Mouse (Mus musculus) megakaryocyte, embryonic 14.5 days (primary cell): ENCODE measurements around the gene Larp1.

ENCODE experiments used
- FLI1 ChIP-seq: IDR thresholded peaks from 2 replicates; pipeline ENCODE4 v1.6.1; 2012; ENCODE audit warnings: low read length, inconsistent platforms, mixed read lengths
- GATA1 ChIP-seq: IDR thresholded peaks from 3 replicates; pipeline ENCODE4 v1.6.1; 2012; ENCODE audit warnings: mixed read lengths, low read length, inconsistent platforms, borderline replicate concordance

GRCm38 (mm10) chr11:57981083-57981809 lies 27.6 kb upstream of the Larp1 start:
- TF ChIP-seq GATA1 (no peak), FLI1 (no peak)
